Mouse (Mus musculus) adrenal gland, postnatal 25 days (tissue): ENCODE measurements around the gene Daw1. TPM values are rescaled to one million over a fixed set of nuclear protein-coding genes. Genes with fewer than 3 reads are reported as not detected.

Experiments used
- DNase-seq: peaks from one replicate; pipeline ENCODE4 v3.0.0; 2021; ENCODE audit warnings: mixed read lengths
- total RNA-seq: library from RNA; stranded (reverse); gene quantifications from 2 replicates; pipeline ENCODE4 v1.2.3, GENCODE M21; 2021

The Daw1 gene
- total RNA-seq, 1 experiment from 2014 or later, result not detected

GRCm38 (mm10) chr1:83209981-83210380 lies 50.4 kb downstream of the Daw1 start:
- DNase-seq, result no peak

- no peak for DNase-seq
Observed at GRCm38 (mm10) chr1:83218260-83218659, 58.7 kb downstream of the Daw1 start.

- DNase-seq, result no peak
Observed at GRCm38 (mm10) chr1:83223072-83223471, 63.5 kb downstream of the Daw1 start.

- no peak for DNase-seq
Observed at GRCm38 (mm10) chr1:83224423-83224960, 64.9 kb downstream of the Daw1 start.

- DNase-seq, result no peak
Observed at GRCm38 (mm10) chr1:83227946-83228345, 68.4 kb downstream of the Daw1 start.

GRCm38 (mm10) chr1:83248235-83248746 lies 88.7 kb downstream of the Daw1 start:
- DNase-seq, result no peak

- DNase-seq, result no peak
Observed at GRCm38 (mm10) chr1:83251746-83252145, 92.2 kb downstream of the Daw1 start.

Other genes with a start within 250 kb of the Daw1 start
- gene A030005L19Rik, start 246.4 kb upstream of the Daw1 start, total RNA-seq, result 0.39 TPM in 1 of 2 replicates, not detected in the other
- not detected in 2 replicates for gene A030014E15Rik, start 234.8 kb upstream of the Daw1 start, total RNA-seq
- gene Gm6217, start 228.4 kb upstream of the Daw1 start, total RNA-seq, result not detected in 2 replicates
- gene A030003K21Rik, start 216.4 kb upstream of the Daw1 start, total RNA-seq, result not detected in 2 replicates
- gene Gm7544, start 203.7 kb upstream of the Daw1 start, total RNA-seq, result not detected in 2 replicates
- not detected in 2 replicates for gene Gm47955, start 199.5 kb upstream of the Daw1 start, total RNA-seq
- not detected in 2 replicates for gene Gm47959, start 159.2 kb upstream of the Daw1 start, total RNA-seq
- gene Slc19a3, start 121.3 kb upstream of the Daw1 start, total RNA-seq, result 0.52 TPM in 1 of 2 replicates, not detected in the other
- gene Krtap28-10, start 117.3 kb upstream of the Daw1 start, total RNA-seq, result not detected in 2 replicates
- not detected in 2 replicates for gene Gm47969, start 114.8 kb upstream of the Daw1 start, total RNA-seq
- gene A030005K14Rik, start 100.4 kb upstream of the Daw1 start, total RNA-seq, result not detected in 2 replicates
- gene Krtap28-13, start 98.8 kb upstream of the Daw1 start, total RNA-seq, result not detected in 2 replicates
- not detected in 2 replicates for gene Ccl20, start 43.0 kb upstream of the Daw1 start, total RNA-seq
- 5.3 TPM in 2 replicates for gene Sphkap, start 248.4 kb downstream of the Daw1 start, total RNA-seq